Mouse (Mus musculus) forelimb bud, embryonic 11.5 days (tissue): Measurements from ENCODE around the gene Tspan33.
A peak's percentile ranks its signal among the peaks of the same experiment; 100 is the strongest.
"Not testable (repeated sequence)": the region's sequence is repeated elsewhere in the genome, so short reads cannot be mapped to it uniquely, and the experiment has no call there.

Experiments
- DNase-seq: peaks from one replicate; pipeline ENCODE4 v3.0.0-alpha.2; 2012; ENCODE audit warnings: low read depth, low spot score

Gene Tspan33

DNA sequence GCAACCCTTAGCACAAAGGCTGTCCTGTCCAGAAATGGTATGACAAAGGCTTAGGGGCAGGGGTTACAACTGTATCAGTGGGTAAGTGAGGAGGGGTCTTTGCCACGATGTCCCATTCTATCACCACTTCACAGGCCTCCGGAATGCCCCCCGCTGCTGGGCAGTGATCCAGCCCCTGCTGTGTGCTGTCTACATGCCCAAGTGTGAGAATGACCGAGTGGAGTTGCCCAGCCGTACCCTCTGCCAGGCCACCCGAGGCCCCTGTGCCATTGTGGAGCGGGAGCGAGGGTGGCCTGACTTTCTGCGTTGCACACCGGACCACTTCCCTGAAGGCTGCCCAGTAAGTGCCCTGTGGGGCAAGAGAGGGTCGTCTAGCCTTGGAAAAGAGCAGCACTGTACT lies 59.3 kb downstream of the Tspan33 start:
- no peak for DNase-seq

DNA sequence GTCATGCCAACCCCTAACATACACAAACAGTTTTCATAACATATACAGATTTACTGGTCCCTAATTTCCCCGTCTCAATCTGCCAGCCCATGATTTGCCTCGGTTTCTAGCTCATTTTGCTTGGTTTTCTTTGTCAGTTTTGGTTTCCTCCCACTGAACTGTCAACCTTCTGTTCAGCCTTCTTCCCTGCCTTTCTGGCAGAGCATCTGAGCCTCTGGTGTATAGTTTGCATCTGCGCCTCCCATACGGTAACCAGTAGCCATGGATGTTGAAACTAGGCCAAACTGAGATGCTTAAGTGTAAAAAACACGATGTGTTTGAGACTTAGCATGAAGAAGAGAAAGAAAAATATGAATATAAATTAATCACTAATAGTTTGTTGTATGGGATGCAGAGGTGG lies 62.0 kb downstream of the Tspan33 start:
- DNase-seq = no peak

DNA sequence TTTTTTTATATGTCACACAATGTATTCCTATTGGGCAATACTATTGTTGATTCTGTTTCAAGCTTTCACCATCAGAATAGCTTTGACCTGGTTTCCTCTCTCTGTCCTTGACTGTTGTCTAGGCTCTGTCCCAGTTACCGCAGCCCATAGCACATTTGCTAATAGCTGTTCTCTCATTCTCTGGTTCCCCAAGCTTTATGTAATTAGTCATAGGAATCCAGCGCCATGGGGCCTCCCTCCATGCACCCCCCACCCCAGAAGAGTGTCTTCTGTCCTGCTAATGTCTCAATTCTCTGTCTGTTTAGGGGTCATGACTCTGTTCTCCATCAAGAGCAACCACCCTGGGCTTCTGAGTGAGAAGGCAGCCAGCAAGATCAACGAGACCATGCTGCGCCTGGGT lies 62.5 kb downstream of the Tspan33 start:
- no peak for DNase-seq

DNA sequence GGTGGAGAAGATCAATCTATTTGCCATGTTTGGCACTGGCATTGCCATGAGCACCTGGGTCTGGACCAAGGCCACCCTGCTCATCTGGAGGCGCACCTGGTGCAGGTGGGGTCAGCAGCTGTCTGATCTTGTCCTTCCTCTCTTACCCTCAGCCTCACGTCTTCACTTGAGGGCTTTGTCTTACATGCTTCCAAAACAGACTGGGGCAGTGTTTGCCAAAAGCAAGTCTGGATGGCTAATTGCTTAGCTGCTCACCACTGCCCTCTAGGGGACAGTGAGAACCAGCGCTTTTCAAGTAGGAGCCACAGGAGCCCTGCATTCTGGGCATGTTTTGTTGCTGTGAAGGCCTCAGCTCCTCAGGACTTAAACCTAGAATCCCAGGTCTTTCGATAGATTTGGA lies 64.4 kb downstream of the Tspan33 start:
- DNase-seq = peak; percentile 85

DNA sequence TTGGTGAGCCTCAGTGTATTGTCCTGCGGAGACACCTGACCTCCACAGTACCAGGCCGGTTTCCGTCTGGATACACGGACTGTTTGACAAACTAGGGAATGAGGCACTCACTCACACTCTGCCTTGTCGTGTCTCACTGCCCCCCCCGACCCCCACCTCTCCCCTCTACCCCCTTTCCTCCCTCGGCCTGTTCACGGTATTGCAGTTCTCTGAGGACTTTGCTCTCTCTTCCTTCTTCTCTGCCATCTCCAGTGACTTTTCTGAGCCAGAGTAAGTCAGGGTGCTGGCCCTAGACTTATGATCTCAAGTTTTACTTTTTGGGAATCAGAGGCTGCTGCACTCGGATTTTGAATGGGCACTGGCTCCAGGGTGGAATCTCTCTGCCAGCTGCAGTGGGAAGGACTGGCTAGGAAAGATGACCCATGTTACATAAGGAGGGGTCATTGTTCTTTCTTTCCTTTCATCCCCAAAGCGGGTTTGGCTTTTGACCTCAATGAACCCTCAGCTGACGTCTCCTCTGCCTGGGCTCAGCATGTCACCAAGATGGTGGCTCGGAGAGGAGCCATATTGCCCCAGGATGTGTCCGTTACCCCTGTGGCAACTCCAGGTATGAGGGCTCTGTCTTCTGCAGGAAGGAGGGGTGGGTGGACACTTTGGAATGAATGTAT lies 65.1 kb downstream of the Tspan33 start:
- no peak for DNase-seq

DNA sequence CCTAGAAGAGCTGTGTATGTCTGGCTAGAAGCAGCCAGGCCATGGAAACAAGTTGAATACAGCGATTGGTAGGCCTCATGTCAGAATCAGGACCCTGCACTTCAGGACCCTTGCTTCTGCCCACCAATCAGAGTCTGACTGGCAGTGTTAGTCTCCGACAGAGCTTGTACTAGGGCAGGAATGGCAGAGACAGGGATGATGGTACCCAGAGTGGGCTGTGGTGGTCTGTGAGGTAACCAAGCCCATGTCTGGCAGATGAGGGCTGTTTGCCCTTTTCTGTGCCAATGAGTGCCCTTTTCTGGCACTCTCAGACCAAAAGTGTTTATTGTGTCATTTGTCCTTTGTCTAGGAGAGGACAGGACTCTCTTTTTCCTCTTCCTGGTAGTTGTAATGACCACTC lies 66.4 kb downstream of the Tspan33 start:
- DNase-seq = not testable (repeated sequence)

DNA sequence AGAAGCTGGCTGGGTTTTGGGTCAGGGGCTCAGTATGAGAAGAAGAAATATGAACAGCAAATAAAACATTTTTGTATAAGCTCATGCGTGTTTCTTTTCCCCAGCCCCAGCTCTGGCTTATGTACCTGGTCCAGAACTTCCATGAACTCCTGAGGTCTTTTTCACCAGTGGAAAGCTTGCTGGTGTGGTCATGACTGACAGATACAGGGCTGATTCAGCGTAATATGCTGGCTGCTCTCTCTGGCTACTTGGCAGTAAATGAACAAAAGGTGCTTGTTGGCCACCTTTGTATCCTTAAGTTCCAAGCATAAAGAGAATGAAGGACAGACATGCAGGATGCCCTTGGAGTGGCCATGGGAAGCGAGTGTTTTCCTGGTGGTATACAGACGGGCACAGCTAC lies 67.3 kb downstream of the Tspan33 start:
- no peak for DNase-seq

DNA sequence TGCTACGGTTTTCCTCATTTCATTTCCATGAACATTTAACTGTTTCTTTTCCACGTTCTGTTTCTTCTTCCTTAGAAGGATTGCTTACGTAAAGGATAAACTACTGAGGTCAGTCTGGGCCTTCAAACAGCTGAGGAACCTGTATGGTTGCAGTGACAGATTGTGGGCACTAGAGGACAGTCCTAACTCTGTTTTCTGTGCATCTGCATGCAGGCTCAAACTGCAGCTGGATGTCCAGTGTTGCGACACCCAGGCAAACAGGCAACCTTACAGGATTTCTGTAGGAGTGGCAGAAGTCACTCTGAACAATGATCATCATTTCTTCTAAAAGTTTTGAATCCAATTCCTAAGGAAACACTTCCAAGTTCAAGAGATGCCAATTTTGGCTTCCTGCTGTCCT lies 68.5 kb downstream of the Tspan33 start:
- peak; percentile 35 for DNase-seq

DNA sequence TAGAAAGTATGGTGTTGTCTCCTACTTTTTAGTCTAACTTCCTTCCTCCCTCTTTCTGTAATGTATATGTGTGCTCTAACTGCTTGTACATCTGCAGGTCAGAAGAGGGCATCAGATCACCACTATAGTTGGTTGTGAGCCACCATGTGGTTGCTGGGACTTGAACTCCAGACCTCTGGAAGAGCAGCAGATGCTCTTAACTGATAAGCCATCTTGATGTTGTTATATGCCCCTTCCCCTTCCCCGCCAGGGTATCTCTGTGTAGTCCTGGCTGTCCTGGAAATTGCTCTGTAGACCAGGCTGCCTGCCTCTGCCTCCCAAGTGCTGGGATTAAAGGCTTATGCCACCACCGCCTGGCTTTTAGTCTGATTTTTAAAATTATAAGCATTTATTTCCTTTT lies 72.9 kb downstream of the Tspan33 start:
- no peak for DNase-seq
